Mouse (Mus musculus): Measurements from ENCODE around the gene Tusc2.

Tusc2 gene

GRCm38 (mm10) chr9:107568331-107569261 is 5.5 kb downstream of the Tusc2 start:
- peak; percentile 95 for DNase-seq (ENCODE audit: low read depth, low spot score)

GRCm38 (mm10) chr9:107569270-107569669 is 6.2 kb downstream of the Tusc2 start:
- no peak for DNase-seq (ENCODE audit: low read depth, low spot score)

GRCm38 (mm10) chr9:107570016-107570415 is 7.0 kb downstream of the Tusc2 start:
- DNase-seq (ENCODE audit: low read depth, low spot score), result no peak

GRCm38 (mm10) chr9:107570845-107571244 is 7.8 kb downstream of the Tusc2 start:
- DNase-seq (ENCODE audit: low read depth, low spot score), result no peak

GRCm38 (mm10) chr9:107571534-107572326 is 8.7 kb downstream of the Tusc2 start:
- DNase-seq (ENCODE audit: low read depth, low spot score), result no peak

GRCm38 (mm10) chr9:107572327-107572662 is 9.2 kb downstream of the Tusc2 start:
- DNase-seq (ENCODE audit: low read depth, low spot score), result no peak

GRCm38 (mm10) chr9:107573774-107574173 is 10.7 kb downstream of the Tusc2 start:
- peak; percentile 60 for DNase-seq (ENCODE audit: low read depth, low spot score)

GRCm38 (mm10) chr9:107575579-107576356 is 12.7 kb downstream of the Tusc2 start:
- DNase-seq (ENCODE audit: low read depth, low spot score), result no peak

- DNase-seq (ENCODE audit: low read depth, low spot score), result peak; percentile 59
These were observed 13.5 kb downstream of the Tusc2 start, which contains the start of gene Hyal1 for GRCm38 (mm10) chr9:107576357-107577107. Hyal1 (plus strand) TSS chr9:107576927.

- no peak for DNase-seq (ENCODE audit: low read depth, low spot score)
These were observed 14.8 kb downstream of the Tusc2 start for GRCm38 (mm10) chr9:107577871-107578270.

GRCm38 (mm10) chr9:107578587-107578986 is 15.5 kb downstream of the Tusc2 start, which contains the start of gene Naa80:
Naa80 (plus strand) TSS chr9:107578887.
- no peak for DNase-seq (ENCODE audit: low read depth, low spot score)

- peak; percentile 54 for DNase-seq (ENCODE audit: low read depth, low spot score)
These were observed 16.2 kb downstream of the Tusc2 start for GRCm38 (mm10) chr9:107579023-107579900.

- peak; percentile 86 for DNase-seq (ENCODE audit: low read depth, low spot score)
These were observed 17.7 kb downstream of the Tusc2 start, which contains the start of gene Hyal3 for GRCm38 (mm10) chr9:107580501-107581317. Hyal3 (plus strand) TSS chr9:107580818.

- no peak for DNase-seq (ENCODE audit: low read depth, low spot score)
These were observed 18.5 kb downstream of the Tusc2 start for GRCm38 (mm10) chr9:107581584-107581983.

GRCm38 (mm10) chr9:107582509-107583062 is 19.5 kb downstream of the Tusc2 start:
- no peak for DNase-seq (ENCODE audit: low read depth, low spot score)

- DNase-seq (ENCODE audit: low read depth, low spot score), result no peak
These were observed 20.1 kb downstream of the Tusc2 start for GRCm38 (mm10) chr9:107583174-107583573.

GRCm38 (mm10) chr9:107586504-107586903 is 23.4 kb downstream of the Tusc2 start:
- no peak for DNase-seq (ENCODE audit: low read depth, low spot score)

- peak; percentile 98 for DNase-seq (ENCODE audit: low read depth, low spot score)
These were observed 24.1 kb downstream of the Tusc2 start, which contains the start of gene Ifrd2 for GRCm38 (mm10) chr9:107586974-107587832. Ifrd2 (plus strand) TSS chr9:107587642.
